19 mouse cellular contexts compared by ENCODE assay signal in the genomic region with DNA sequence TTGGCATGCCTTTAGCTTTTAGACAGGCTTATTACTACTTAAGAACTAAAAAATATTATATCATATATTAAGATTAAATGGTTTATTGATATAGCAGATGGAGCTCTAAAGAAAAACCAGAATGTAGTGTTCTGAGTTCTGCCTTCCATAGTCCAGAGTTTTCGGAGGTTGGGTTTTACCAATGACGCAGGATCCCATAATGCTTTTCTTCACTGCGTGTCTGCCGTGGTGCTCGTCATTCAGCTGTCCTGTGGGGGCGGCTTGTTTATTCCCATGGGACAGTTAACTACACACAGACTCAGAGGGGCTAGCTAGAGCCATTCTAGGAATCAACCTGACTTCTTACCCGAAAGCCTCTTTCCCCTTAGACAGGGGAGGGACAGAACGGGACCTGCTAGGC.
DNase-seq lines count a peak whose midpoint lies in the region; TF ChIP-seq lines count a peak whose summit lies in the region.
"Had no signal": no experiment of that assay in that cellular context is flagged by ENCODE, and none has a peak within 500 bp of the region (broad histone marks: within the 10 kb centered on the region; RNA-seq: fewer than 3 reads in every experiment).

No protein-coding gene starts in this region.

- peak overlapping the region; percentile 13; the same call in 1 of the 2 replicates for H3K27ac ChIP-seq in ES-E14 (ENCODE audit: insufficient read depth, low read depth, low read length, poor library complexity, severe bottlenecking)
- H3K27ac ChIP-seq in layer of hippocampus, adult 2 months: peak overlapping the region; percentile 79
- H3K27ac ChIP-seq: embryonic facial prominence, embryonic 12.5 days; forebrain, embryonic 15.5 days; heart, embryonic 13.5 days; hindbrain, embryonic 15.5 days had no signal

- H3K4me1 ChIP-seq in ES-E14 (ENCODE audit: control insufficient read depth in 2 of 2, insufficient read depth in 2 of 2, low read length in 2 of 2, poor library complexity in 1 of 2): peaks cover 8 to 15% of the 10 kb centered on the region in 2 experiments
- H3K4me1 ChIP-seq: embryonic facial prominence, embryonic 12.5 days had no signal

- TF ChIP-seq CTCF in layer of hippocampus, adult 2 months (conservative IDR thresholded peaks at IDR 0.05): no peak

- DNase-seq in heart, adult 11 months: peak; percentile 25
- no peak for DNase-seq in heart, adult 8-10 months (ENCODE audit: low spot score)
- no peak for DNase-seq in ES-E14 (ENCODE audit: low read depth, low spot score)
- peak; percentile 45 to 46 for DNase-seq in layer of hippocampus, adult 2 months (ENCODE audit: low spot score in 2 of 2)
- DNase-seq in layer of hippocampus, postnatal 14 days (ENCODE audit: low spot score in 2 of 2): peak; percentile 12 to 27
- no peak for DNase-seq in embryo, embryonic 11 days
- no peak for DNase-seq in kidney, postnatal 25 days
- no peak for DNase-seq in embryo, embryonic 10 days (ENCODE audit: low spot score)
- DNase-seq: adrenal gland, adult 8-10 months; adrenal gland, postnatal 36 days; B cell, adult 2 months; cerebellum, adult 18-20 months; cerebellum, adult 9-11 months; cerebellum, postnatal 36 days; heart, postnatal 36 days had no signal

- H3K9ac ChIP-seq in ES-E14 (ENCODE audit: insufficient read depth, low read depth, low read length, poor library complexity, severe bottlenecking): no peak overlapping the region
- H3K9ac ChIP-seq: embryonic facial prominence, embryonic 12.5 days; forebrain, embryonic 15.5 days; heart, embryonic 13.5 days; hindbrain, embryonic 15.5 days had no signal

- in situ Hi-C loops in ES-E14 (cut with MboI; ENCODE audit: low sequenced_read_pairs in 2 of 2, unreplicated experiment in 2 of 2): no loop called here

- H3K36me3 ChIP-seq in ES-E14 (ENCODE audit: control insufficient read depth, insufficient read depth, low read length, poor library complexity, severe bottlenecking): no peaks in the 10 kb centered on the region; the same call in 1 of the 2 replicates
- H3K36me3 ChIP-seq: embryonic facial prominence, embryonic 12.5 days; forebrain, embryonic 15.5 days; heart, embryonic 13.5 days; hindbrain, embryonic 15.5 days had no signal

- H3K9me3 ChIP-seq in ES-E14 (ENCODE audit: control insufficient read depth, insufficient read depth, low read depth, low read length): no peaks in the 10 kb centered on the region
- H3K9me3 ChIP-seq: embryonic facial prominence, embryonic 12.5 days; forebrain, embryonic 15.5 days; heart, embryonic 13.5 days; hindbrain, embryonic 15.5 days had no signal

- H3K4me3 ChIP-seq in ES-E14 (ENCODE audit: insufficient read depth in 1 of 2, low read depth in 1 of 2, low read length in 2 of 2, poor library complexity in 1 of 2, severe bottlenecking in 1 of 2): no peak overlapping the region
- H3K4me3 ChIP-seq in layer of hippocampus, adult 2 months: peak overlapping the region; percentile 50
- H3K4me3 ChIP-seq: embryonic facial prominence, embryonic 12.5 days; forebrain, embryonic 15.5 days; heart, embryonic 13.5 days; hindbrain, embryonic 15.5 days had no signal

TF ChIP-seq in ES-E14, 5 proteins besides CTCF, POLR2A, EP300 and RAD21:
- TF ChIP-seq CHD2 (IDR thresholded peaks at IDR 0.05; ENCODE audit: low read depth, low read length) (no peak), MAFK (IDR thresholded peaks at IDR 0.05; ENCODE audit: insufficient read depth, low read depth, low read length) (no peak), ZC3H11A (IDR thresholded peaks at IDR 0.05; ENCODE audit: borderline replicate concordance, low read depth, low read length) (no peak), HCFC1 (IDR thresholded peaks at IDR 0.05; ENCODE audit: borderline replicate concordance, insufficient read depth, low read length) (no peak), ZNF384 (IDR thresholded peaks at IDR 0.05; ENCODE audit: low read depth, low read length) (no peak)
TF ChIP-seq in ES-E14: peak in this region for 0.

Comparison
In these comparisons a context has a peak if more than half of its experiments do, and no peak if none do; other contexts are left out.
1. DNase-seq: peak in heart, adult 11 months (single experiment), layer of hippocampus, adult 2 months (2 of 2) and layer of hippocampus, postnatal 14 days (2 of 2); none in heart, adult 8-10 months (single experiment), ES-E14 (single experiment), embryo, embryonic 11 days (single experiment), kidney, postnatal 25 days (0 of 2) and embryo, embryonic 10 days (single experiment).